Mouse (Mus musculus): ENCODE measurements around the gene Atpaf2. TPM values are rescaled to one million over a fixed set of nuclear protein-coding genes. Genes with fewer than 3 reads are reported as not detected.
"Not testable (repeated sequence)": the region's sequence is repeated elsewhere in the genome, so short reads cannot be mapped to it uniquely, and the experiment has no call there.

Atpaf2 gene
- 39.2 and 53.4 TPM in 2 replicates for total RNA-seq (2014; fragmentation: Nextera tagmentation)
- 64.5 and 114 TPM in 2 replicates for total RNA-seq (2017)

DNA sequence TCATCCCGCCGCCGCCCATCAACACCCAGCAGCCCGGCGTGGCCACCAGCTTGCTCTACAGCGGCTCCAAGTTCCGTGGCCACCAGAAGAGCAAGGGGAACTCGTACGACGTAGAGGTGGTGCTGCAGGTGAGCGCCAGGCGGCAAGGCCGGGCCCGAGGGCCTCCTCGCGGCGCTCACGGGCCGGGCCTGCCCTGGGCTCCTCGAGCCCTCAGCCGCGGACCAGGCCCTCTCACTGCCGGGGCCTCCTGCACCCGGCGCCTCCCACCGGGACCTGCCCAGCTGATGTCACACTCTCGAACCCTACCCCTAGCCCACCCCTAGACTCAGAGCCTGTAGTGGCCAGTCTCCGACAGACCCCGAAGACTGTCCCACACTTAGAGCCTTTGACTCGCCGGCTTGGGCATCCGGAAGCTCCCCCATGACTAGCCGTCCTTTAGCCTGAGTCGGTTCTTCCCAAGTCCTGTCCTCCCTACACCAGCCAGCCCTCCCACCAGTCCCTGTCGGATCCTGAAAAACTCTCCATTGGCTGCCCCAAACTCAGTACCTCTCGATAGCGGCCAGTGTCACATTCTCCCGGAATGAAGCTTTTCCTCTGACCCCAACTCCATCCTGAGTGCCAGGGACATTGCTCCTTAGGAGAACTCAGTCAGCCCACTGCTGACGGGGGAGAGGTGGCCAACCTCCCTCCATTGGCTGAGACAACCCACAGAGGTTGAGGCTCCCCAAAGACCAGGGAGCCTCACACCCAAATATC lies at the start of gene Atpaf2:
Gene Atpaf2, minus strand, starts transcription at position 741 of the 756 bp plus-strand sequence.
- no peak for ATAC-seq (replicated peaks; ENCODE audit: low FRiP score, low TSS enrichment, poor library complexity, severe bottlenecking)

DNA sequence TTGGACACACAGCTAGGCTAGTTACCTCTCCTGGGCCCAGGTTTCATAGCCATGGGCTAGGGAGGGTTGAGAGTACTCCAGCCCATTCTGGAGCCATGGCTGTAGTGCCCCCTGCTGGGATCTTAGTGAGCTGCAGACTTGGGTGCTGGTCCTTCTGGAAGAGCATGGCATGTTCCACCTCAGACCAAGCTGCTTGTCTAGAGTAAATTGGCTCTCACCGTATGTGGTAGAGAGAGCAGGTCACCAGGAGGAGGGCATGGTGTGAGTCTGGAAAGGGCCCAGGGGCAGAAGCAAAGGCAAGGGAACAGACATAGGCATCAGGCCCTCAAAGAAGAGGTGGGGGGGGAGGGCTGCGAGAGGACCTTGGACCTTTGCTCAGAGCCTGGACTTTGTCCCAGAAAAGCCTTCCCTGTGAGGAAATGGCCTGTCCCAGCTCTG lies 47.7 kb upstream of the Atpaf2 start:
- ATAC-seq (replicated peaks; ENCODE audit: low FRiP score, low TSS enrichment, poor library complexity, severe bottlenecking), result peak; percentile 46

DNA sequence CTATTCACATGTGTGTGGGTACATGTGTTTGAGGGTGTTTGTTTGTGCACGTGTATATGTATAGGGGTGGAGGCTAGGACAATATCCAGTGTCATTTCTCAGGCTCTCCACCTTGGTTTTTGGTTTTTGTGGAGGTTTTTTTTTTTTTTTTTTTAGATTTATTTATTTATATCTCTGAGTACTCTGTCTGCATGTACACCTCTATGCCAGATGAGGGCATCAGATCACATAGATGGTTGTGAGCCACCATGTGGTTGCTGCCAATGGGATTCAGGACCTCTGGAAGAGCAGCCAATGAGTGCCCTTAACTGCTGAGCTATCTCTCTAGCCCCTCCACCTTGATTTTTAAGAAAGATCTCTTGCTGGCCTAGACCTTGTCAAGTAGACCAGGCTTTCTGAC lies 39.7 kb upstream of the Atpaf2 start:
- no peak for ATAC-seq (replicated peaks; ENCODE audit: low FRiP score, low TSS enrichment, poor library complexity, severe bottlenecking)

DNA sequence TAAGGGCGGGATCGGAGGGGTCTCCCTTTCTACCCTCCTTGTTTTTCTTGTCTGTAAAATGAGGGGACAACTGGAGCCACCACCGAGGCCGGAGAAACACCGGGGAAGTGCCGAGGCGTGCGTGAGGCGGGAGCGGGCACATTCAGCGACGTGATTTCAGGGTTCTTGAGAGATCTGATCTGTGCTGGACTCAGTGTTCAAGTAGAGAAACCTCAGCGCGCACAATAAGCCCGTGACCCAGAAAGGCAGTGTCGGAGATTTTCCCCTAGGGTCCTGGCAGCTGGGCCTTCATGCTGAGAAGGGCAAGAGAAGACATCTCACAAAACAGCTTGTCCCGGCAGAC lies 36.5 kb upstream of the Atpaf2 start:
- ATAC-seq (replicated peaks; ENCODE audit: low FRiP score, low TSS enrichment, poor library complexity, severe bottlenecking), result peak; percentile 14; the same call in 1 of the 2 replicates

DNA sequence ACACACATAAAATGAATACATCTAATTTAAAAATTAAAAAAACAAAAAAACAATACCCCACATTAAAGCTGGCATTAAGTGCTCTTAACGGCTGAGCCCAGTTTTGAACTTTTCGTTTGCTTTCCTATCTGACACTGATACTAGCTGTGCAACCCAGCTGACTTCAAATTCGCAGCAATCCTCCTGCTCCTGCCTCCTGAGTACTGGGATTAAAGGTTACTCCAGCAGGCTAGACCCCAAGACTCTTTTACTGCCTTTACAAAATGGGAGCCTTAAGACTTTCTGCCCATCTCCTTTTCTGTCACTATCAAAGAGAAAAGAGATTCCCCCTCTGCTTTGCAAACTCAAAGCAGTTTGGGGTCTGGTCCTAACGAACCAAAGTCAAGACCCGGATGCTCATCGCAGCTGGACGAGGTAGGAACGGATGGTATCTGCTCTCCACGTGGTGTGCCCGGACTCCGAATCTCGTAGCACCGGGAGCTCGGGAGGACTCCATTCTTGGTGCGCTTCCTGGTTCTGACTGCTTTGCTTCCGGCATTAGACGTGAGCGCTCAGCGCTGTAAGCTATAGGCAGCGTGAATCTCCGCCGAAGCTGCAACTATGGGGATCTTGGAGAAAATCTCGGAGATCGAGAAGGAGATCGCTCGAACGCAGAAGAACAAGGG lies 36.0 kb upstream of the Atpaf2 start, which contains the start of gene Drg2:
Gene Drg2, plus strand, starts transcription at position 512 of the 665 bp plus-strand sequence.
- peak; percentile 91 for ATAC-seq (replicated peaks; ENCODE audit: low FRiP score, low TSS enrichment, poor library complexity, severe bottlenecking)

DNA sequence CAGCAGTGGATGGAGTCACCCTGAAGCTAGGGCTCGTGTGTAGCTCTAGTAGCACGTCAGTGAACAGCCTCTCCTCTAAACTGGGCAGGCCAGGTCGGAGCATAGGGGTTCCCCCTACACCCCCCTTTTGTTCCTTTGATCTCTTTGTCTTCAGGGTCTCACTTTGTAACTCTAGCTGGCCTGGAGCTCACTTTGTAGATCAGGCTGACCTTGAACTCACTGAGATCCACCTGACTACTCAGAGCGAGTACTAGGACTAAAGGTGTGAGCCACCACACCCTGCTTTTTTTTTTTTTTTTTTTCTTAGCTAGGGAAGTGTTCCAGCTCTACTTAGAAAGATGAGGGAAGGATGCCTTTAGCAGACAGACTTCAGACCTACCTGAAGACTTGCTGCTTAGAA lies 25.8 kb upstream of the Atpaf2 start:
- no peak for ATAC-seq (replicated peaks; ENCODE audit: low FRiP score, low TSS enrichment, poor library complexity, severe bottlenecking)

DNA sequence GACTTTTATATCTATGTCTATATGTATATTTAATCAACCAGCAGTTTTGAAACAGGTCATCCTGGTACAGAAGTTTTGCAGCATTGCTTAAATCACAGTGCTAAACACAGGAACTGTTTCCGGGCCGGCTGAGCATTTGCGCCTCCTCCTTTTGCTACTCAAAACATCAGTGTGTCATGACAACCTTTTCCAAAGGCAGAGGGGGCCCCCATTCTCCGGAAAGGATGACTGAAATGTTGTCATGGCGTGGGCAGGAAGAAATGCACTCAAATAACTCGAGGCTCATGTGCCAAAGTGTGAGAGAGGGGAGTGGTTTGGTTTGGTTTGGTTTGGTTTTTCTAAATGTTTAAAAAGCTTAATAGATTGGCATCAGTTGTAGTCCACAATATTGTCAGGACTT lies 24.6 kb upstream of the Atpaf2 start:
- ATAC-seq (replicated peaks; ENCODE audit: low FRiP score, low TSS enrichment, poor library complexity, severe bottlenecking), result no peak

DNA sequence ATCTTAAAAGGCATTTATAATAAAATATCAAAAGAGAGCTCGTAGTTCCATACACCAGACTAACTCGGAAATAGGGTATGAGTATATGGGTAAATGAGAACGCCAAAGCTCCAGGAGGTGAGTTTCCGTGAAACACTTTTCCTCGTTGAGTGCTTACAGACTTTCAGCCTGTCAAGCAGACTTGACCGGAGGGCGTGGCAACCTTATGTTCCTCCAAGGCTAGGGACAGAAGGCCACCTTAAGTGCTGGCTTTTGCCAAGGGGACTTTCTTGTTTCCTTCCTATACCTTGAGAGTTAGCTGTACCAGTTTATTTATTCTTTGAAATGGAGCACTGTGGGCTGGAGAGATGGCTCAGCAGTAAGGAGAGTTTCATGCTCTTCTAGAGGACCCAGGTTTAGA lies 21.9 kb upstream of the Atpaf2 start:
- no peak for ATAC-seq (replicated peaks; ENCODE audit: low FRiP score, low TSS enrichment, poor library complexity, severe bottlenecking)

DNA sequence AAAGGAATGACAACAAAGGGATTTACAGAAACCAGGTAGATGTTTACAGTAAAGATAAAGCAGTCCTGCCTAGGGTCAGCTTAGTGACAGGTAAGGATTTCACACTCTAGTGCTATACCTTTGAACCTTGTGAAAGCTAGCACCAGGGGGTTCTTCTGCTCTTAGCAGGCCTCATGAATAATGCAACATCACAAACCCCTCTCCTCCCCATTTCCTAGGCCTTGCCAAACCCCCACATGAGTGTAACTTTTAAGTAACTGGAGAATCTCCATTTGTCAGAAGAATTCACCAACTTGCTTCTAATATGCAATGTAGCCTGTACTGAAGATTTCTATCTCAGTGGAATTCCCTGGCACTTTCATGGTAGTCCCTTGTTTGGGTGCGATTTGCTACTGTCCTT lies 21.4 kb upstream of the Atpaf2 start:
- ATAC-seq (replicated peaks; ENCODE audit: low FRiP score, low TSS enrichment, poor library complexity, severe bottlenecking), result not testable (repeated sequence)

DNA sequence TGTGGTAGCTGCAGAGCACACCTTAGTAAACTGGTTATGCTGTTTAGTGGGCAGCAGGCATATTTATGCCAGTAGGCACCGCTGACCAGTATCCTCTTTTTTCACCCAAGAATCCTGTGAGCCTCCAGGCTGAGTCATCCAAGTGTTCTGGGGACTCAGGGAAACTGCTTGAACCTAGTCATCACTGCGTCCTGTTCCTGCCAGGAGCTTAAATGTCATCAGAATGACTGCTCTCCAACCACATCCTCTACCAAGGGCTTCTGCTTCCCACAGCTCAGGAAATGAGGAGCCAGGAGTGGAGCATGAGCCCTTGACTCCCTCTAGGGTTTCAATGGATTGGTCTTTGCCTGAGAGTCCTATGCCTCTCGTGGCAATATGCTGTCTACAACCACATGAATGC lies 18.4 kb upstream of the Atpaf2 start:
- ATAC-seq (replicated peaks; ENCODE audit: low FRiP score, low TSS enrichment, poor library complexity, severe bottlenecking), result no peak

DNA sequence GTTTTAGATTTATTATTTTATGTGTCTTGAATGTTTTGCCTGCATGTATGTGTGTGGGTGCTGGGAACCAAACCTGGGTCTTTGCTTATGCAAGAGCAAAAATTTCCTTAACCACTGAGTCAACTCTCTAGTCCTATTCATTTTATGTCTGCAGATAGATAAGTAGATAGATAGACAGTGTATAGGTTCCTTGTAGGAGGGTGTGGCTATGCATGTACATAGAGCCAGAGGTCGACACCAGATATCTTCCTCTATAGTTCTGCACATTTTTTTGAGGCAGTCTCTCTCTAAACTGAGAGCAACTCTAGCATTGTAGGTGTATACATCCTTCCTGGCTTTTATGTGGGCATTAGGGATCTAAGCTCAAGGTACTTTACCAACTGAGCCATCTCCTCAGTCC lies 16.9 kb upstream of the Atpaf2 start:
- no peak for ATAC-seq (replicated peaks; ENCODE audit: low FRiP score, low TSS enrichment, poor library complexity, severe bottlenecking)

DNA sequence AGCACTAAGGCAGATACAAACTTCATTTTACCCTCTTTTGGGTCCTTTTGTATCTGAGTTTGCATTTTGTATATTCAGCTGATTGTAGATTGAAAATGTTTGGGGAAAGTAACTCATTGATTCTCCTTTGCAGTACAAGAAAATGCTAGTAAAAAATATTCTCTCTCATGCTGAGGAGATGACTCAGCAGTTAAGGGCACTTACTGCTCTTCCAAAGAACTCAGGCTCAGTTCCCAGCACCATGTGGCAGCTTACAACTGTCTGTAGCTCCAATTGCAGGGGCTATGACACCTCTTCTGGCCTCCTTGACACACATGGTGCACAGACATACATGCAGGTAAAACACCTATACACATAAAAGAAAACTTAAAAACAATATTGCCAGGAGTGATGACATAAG lies 15.2 kb upstream of the Atpaf2 start:
- no peak for ATAC-seq (replicated peaks; ENCODE audit: low FRiP score, low TSS enrichment, poor library complexity, severe bottlenecking)

DNA sequence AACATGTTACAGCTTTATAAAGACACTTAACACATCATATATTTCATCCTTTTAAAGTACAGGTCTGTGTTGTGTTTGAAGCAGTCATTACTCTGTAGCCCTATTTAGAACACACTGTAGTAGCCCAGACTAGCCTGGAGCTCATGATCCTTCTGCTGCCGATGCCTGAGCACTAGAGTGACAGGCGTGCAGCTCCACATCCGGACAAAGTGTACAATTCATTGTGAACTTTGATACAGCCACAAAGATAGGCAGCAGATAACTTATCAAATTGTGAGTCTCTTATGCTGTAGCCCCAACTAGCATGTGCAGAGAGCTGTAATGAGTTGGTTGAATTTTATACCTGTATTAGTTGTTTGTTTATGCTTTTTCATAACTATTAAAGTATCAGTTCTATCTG lies 9.4 kb upstream of the Atpaf2 start:
- ATAC-seq (replicated peaks; ENCODE audit: low FRiP score, low TSS enrichment, poor library complexity, severe bottlenecking), result no peak

DNA sequence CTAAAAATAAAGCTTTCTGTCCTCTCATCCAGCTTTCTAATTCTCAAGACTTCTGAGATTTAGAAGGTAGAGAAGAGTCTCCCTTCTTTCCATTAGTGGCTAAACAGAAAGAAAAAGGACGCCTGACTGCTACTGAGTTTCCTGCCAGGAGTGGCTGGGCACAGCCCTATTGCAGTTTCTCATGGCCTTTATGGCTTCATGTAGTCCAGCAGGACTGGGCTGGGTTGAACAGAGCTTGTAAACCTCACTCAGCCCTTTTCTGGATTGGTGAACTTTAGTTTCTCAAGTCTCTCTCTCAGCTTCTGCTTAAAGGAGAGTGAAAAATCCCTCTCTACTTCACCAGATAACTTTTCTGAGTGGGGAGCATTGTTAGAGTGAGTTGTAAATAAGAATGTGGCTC lies 8.2 kb upstream of the Atpaf2 start:
- ATAC-seq (replicated peaks; ENCODE audit: low FRiP score, low TSS enrichment, poor library complexity, severe bottlenecking), result no peak

DNA sequence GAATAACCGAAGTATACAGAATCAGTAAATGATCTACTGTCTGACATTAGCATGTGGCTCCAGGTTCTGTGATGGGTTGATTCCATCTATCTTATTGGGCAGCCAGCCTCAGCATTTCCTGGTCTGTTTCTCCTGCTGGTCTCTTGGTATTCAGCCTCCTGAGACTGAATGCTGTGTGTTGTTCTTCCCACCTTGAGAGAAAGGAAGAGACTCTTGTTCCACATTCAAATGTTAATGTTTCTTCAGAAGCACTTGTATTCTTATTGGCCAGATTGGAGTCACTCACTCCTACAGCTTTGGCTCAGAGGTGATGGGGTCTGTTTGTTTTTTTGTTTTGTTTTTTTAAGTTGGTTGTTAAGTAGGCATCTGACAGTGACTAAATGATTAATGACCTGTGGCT lies 4.7 kb upstream of the Atpaf2 start:
- no peak for ATAC-seq (replicated peaks; ENCODE audit: low FRiP score, low TSS enrichment, poor library complexity, severe bottlenecking)

DNA sequence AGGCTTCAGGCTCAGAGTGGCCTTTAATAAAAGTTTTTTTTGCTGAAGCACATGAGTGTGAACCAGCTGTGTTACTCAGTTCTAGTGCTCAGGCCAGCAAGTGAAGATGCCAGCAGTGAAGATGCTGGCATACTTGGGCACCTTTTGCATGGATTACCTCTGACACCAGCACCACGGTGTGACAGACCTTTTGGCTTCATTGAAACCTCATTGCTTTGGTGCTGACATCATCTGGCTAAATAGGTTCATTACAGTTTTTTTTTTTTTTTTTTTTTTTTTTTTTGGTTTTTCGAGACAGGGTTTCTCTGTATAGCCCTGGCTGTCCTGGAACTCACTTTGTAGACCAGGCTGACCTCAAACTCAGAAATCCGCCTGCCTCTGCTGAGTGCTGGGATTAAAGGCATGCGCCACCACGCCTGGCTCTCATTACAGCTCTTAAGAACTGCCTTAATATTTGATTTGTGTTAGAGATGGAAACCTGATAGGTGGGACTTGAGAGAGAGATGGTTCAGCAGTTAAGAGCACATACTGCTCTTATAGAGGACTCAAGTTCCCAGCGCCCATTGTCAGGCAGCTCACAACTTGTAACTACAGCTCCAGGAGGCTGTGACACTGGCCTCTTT lies 3.9 kb upstream of the Atpaf2 start:
- no peak for ATAC-seq (replicated peaks; ENCODE audit: low FRiP score, low TSS enrichment, poor library complexity, severe bottlenecking)

DNA sequence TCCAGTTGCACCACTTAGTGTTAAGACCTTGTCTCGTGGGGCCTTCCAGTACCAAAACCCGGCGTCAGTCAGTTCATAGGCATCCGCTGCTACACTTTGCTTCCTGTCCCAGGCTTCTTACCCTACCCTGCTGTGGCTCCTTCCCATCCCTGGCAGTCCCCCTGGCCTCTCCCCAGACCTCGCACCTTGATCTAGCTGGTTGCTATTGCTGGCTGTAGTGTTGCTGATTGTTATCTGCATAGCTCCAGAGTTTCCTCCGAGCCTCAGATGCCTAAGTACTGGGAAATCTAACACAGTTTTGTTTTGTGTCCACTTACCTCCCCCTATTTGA lies 181 bp upstream of the Atpaf2 start:
- no peak; the same call in 1 of the 2 replicates for ATAC-seq (replicated peaks; ENCODE audit: low FRiP score, low TSS enrichment, poor library complexity, severe bottlenecking)

DNA sequence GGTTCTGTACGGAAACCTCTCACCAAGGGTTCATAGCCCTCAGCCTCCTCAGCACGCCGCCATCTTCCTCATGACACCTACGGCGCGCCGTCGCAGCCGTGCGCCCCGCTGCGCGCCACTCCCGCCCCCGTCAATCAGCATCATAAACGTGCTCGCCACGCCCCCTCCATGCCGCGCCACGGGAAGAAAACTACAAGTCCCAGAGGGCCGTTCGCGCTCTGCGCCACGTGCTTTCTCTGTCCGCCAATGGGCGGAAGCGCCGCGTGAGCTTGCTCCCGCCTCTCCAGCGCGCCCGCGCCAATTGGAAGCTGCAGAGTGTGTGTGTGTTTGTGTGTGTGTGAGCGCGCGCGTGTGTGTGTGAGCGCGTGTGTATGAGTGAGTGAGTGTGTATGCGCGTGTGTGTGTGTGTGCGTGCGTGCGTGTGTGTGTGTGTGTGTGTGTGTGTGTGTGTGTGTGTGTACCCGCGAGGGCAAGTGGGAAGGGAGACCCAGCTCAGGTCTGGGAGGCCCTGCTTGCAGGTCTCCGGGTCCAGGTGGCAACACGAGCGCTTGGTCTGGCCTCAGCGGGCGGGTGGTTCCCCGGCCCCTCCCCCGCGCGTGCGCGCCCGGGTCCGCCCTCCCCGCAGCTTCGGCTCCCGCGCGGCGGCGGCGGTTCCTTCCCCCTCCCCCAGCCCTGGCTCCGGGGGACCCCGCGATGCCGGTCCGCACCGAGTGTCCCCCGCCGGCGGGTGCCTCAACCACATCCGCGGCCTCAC lies 1.1 kb downstream of the Atpaf2 start, which contains the start of gene Gid4:
Gene Gid4, plus strand, starts transcription at position 183 of the 754 bp plus-strand sequence.
- peak; percentile 95 for ATAC-seq (replicated peaks; ENCODE audit: low FRiP score, low TSS enrichment, poor library complexity, severe bottlenecking)

DNA sequence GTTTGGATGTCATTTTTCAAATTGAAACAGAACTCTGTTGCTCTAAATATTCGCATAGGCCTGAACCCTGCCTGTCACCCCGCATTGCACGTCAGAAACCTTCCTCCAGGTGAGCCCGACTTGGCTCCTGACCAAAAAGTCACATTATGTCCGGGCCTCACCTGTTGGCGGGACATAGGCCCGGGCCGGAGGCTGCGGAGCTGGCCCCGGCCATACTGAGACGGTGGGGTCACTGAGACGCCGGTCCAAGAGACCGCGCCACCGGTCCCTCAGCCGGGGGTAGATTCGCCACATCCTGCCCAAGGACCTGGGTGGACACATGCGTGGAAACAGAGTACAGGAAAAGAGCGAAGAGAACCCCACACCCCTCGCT lies 1.7 kb downstream of the Atpaf2 start:
- peak; percentile 19 for ATAC-seq (replicated peaks; ENCODE audit: low FRiP score, low TSS enrichment, poor library complexity, severe bottlenecking)

DNA sequence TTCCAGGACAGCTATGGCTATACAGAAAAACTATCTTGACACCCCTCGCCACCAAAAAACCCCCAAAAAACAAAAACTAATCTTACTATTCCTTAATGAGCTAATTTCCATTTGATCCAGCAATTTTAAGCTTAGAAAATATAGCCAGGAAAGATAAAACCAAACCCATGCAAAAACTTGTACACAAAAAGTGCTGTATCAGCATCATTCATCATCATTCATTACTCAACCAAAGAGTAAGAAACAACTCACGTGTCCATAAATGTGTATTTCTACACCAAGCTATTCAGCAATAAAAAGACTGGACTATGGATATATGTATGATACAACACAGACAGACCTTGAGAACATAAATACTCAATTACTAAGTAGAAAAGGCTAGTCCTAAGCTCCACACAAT lies 5.3 kb downstream of the Atpaf2 start:
- no peak for ATAC-seq (replicated peaks; ENCODE audit: low FRiP score, low TSS enrichment, poor library complexity, severe bottlenecking)
